Mouse (Mus musculus): Measurements from ENCODE around the gene Gm10324. TPM values are rescaled to one million over a fixed set of nuclear protein-coding genes. Genes with fewer than 3 reads are reported as not detected.
"Not testable (repeated sequence)": the region's sequence is repeated elsewhere in the genome, so short reads cannot be mapped to it uniquely, and the experiment has no call there.

Gene Gm10324
- total RNA-seq (2014; rRNA removed) = not detected in 2 replicates
- polyA plus RNA-seq (2015; fragmentation: Nextera tagmentation; extraction: Ambion mirVana) = not detected in 2 replicates

GRCm38 (mm10) chr13:66119247-66119646, at the start of gene Gm10324:
Gm10324 (plus strand) TSS chr13:66119547.
- not testable (repeated sequence) for H3K4me1 ChIP-seq (ENCODE audit: insufficient read depth, low read length); H3K36me3 ChIP-seq (ENCODE audit: insufficient read depth, low read length); H3K4me2 ChIP-seq (ENCODE audit: low read depth, low read length, poor library complexity, severe bottlenecking); H3K9me3 ChIP-seq (ENCODE audit: low read length); H3K27me3 ChIP-seq (ENCODE audit: insufficient read depth, low read length); DNase-seq (ENCODE audit: low spot score); H3K4me3 ChIP-seq (ENCODE audit: low read depth, low read length); H3K27ac ChIP-seq (ENCODE audit: low read depth, low read length); ATAC-seq (ENCODE audit: low FRiP score); H3K9ac ChIP-seq (replicated peaks; ENCODE audit: low read length, poor library complexity, severe bottlenecking)
- WGBS = no CpG with 5 or more reads among the region's 2 CpGs

Other genes with a start within 250 kb of the Gm10324 start
- not detected in 2 replicates for gene Gm10772, start 108.0 kb downstream of the Gm10324 start, total RNA-seq (2014; rRNA removed)
- not detected in 2 replicates for gene Gm10772, start 108.0 kb downstream of the Gm10324 start, polyA plus RNA-seq (2015; fragmentation: Nextera tagmentation; extraction: Ambion mirVana)

All from midbrain, postnatal 0 days (tissue).